Mouse (Mus musculus) embryonic fibroblast, embryonic 13.5 days (primary cell): ENCODE results near the gene Ncor2.

ENCODE experiments used
- CTCF ChIP-seq: IDR thresholded peaks from 2 replicates; pipeline ENCODE4 v1.5.1; 2011; ENCODE audit warnings: mild to moderate bottlenecking, control low read depth, low read length, moderate library complexity, borderline replicate concordance; ENCODE audit not compliant: insufficient read depth
- POLR2A ChIP-seq: IDR thresholded peaks from 2 replicates; pipeline ENCODE4 v1.6.1; 2011; ENCODE audit warnings: low read depth, mild to moderate bottlenecking, control low read depth, low read length, moderate library complexity

- TF ChIP-seq POLR2A (no peak), CTCF (no peak)
These were observed 95.3 kb downstream of the Ncor2 start for GRCm38 (mm10) chr5:125083674-125084073.
